Mouse (Mus musculus) myocyte (in vitro differentiated cells): ENCODE measurements around the gene Arxes1.

Experiments
- E2F4 ChIP-seq: IDR thresholded peaks from one replicate; pipeline ENCODE4 v1.6.1; 2011; ENCODE audit warnings: mild to moderate bottlenecking, control low read depth, moderate library complexity; ENCODE audit not compliant: insufficient read depth
- POLR2A ChIP-seq: IDR thresholded peaks from one replicate; pipeline ENCODE4 v1.6.1; 2011; ENCODE audit warnings: low read depth, mild to moderate bottlenecking, control low read depth, moderate library complexity; ENCODE audit not compliant: insufficient read length

- TF ChIP-seq POLR2A (no peak), E2F4 (no peak)
Measured at GRCm38 (mm10) chrX:136030331-136030730, 2.8 kb upstream of the Arxes1 start.
